Mouse (Mus musculus) hindbrain, embryonic 14.5 days (tissue): ENCODE results near the gene Msrb1. TPM values are rescaled to one million over a fixed set of nuclear protein-coding genes. Genes with fewer than 3 reads are reported as not detected.
A peak's percentile ranks its signal among the peaks of the same experiment; 100 is the strongest.
"Not testable (repeated sequence)": the region's sequence is repeated elsewhere in the genome, so short reads cannot be mapped to it uniquely, and the experiment has no call there.

Experiments
- ATAC-seq: fragments of 200-750 bp; cut with Nextera tagmentation; 2 replicates; pipeline ENCODE4 v1.8.0; 2017; ENCODE audit warnings: moderate number of reproducible peaks, mild to moderate bottlenecking, moderate TSS enrichment, moderate library complexity; ENCODE audit not compliant: low FRiP score
- DNase-seq: peaks from one replicate; pipeline ENCODE4 v3.0.0-alpha.2; 2015; ENCODE audit warnings: low spot score
- H3K27ac ChIP-seq: fragments of 300-500 bp; sonication (generic); 2 replicates; pipeline ENCODE4 v1.5.1; 2014; ENCODE audit warnings: mild to moderate bottlenecking, moderate library complexity
- H3K27me3 ChIP-seq: fragments of 300-500 bp; sonication (generic); 2 replicates; pipeline ENCODE4 v1.6.1; 2014; ENCODE audit warnings: mild to moderate bottlenecking, low read length, mixed read lengths; ENCODE audit not compliant: control insufficient read depth, insufficient read depth
- H3K36me3 ChIP-seq: fragments of 300-500 bp; sonication (generic); replicated peaks from 2 replicates; pipeline ENCODE4 v1.6.1; 2014; ENCODE audit not compliant: control insufficient read depth, insufficient read depth
- H3K4me1 ChIP-seq: fragments of 300-500 bp; sonication (generic); replicated peaks from 2 replicates; pipeline ENCODE4 v1.6.1; 2014; ENCODE audit warnings: antibody characterized with exemption, low read length, mixed read lengths; ENCODE audit not compliant: control insufficient read depth, insufficient read depth
- H3K4me2 ChIP-seq: fragments of 300-500 bp; sonication (generic); replicated peaks from 2 replicates; pipeline ENCODE4 v1.6.1; 2014; ENCODE audit warnings: mild to moderate bottlenecking, moderate library complexity
- H3K4me3 ChIP-seq: fragments of 300-500 bp; sonication (generic); replicated peaks from 2 replicates; pipeline ENCODE4 v1.5.1; 2014; ENCODE audit warnings: mild to moderate bottlenecking, low read length
- H3K9ac ChIP-seq: fragments of 300-500 bp; sonication (generic); 2 replicates; pipeline ENCODE4 v1.6.1; 2014
- H3K9me3 ChIP-seq: fragments of 300-500 bp; sonication (generic); 2 replicates; pipeline ENCODE4 v1.6.1; 2016; ENCODE audit warnings: low read length; ENCODE audit not compliant: control insufficient read depth
- WGBS: fragments of 180-500 bp; shearing (Covaris S2); extraction: QIAGEN DNeasy Blood & Tissue Kit; methylation state at CpG from one replicate; pipeline ENCODE4 v1.1.7; 2014; 5-methylcytosine and 5-hydroxymethylcytosine counted together
- polyA plus RNA-seq: library from polyadenylated mRNA; unstranded; fragments of >200 nt; fragmentation: Nextera tagmentation; extraction: Ambion mirVana; gene quantifications from 2 replicates; pipeline ENCODE4 v1.2.1, GENCODE M21; 2014

Msrb1 gene
- polyA plus RNA-seq, 1 experiment from 2014 or later = 22.4 TPM

DNA sequence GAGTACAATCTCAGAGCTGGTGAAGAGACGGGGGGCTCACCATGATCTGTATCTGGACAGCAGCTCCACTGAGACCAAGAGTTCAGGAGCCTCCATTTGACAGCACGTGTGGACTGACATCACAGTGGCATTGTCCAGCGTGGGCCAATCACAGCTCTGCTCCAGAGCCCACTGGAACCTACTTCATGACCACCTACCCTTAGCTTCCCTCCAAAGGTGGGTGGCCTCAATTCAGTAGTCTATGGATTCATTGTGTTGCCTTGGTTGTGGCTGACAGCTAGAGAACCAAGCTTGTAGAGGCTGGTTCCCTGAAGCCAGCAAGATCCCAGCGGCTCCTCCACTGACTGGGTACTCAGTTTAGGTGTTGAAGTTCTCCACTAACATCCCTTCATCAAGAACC lies 18.5 kb upstream of the Msrb1 start, which contains the start of the genes Rnf151 and Rps2:
Gene Rnf151, minus strand, starts transcription at position 121 of the 400 bp plus-strand sequence.
Gene Rps2, plus strand, starts transcription at position 174 of the 400 bp plus-strand sequence.
- ATAC-seq (no peak), DNase-seq (no peak)
- H3K27me3 ChIP-seq = no peaks in the 10 kb centered on the region
- peaks cover 18% of the 10 kb centered on the region for H3K4me1 ChIP-seq
- H3K9ac ChIP-seq = peak within 1 kb of the TSS; percentile 90
- H3K9me3 ChIP-seq = no peaks in the 10 kb centered on the region
- peak within 1 kb of the TSS; percentile 96 for H3K4me2 ChIP-seq
- peaks cover 36% of the 10 kb centered on the region for H3K36me3 ChIP-seq
- WGBS = 85% methylated on average over 4 of the region's 4 CpGs
- H3K4me3 ChIP-seq = peak within 1 kb of the TSS; percentile 78
- no peak within 1 kb of the TSS for H3K27ac ChIP-seq

DNA sequence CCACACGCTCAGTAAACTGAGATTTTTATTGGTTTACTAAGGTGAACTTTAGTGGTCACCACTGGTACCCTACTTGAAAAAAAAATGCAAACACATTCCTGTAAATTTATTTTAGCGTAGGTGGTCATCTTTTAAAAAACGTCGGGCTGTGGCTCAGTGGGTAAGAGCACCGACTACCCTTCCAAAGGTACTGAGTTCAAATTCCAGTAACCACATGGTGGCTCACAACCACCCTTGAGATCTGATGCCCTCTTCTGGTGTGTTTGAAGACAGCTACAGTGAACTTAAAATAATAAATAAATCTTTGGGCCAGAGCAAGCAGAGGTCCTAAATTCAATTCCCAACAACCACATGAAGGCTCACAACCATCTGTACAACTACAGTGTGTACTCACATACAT lies 17.5 kb upstream of the Msrb1 start:
- not testable (repeated sequence) for H3K9me3 ChIP-seq, ATAC-seq, H3K27me3 ChIP-seq, DNase-seq
- peak overlapping the region; percentile 78 for H3K4me3 ChIP-seq
- peak overlapping the region; percentile 90 for H3K9ac ChIP-seq
- 74% methylated on average over 5 of the region's 5 CpGs for WGBS
- H3K27ac ChIP-seq = peak overlapping the region; percentile 88; the same call in 1 of the 2 replicates
- peaks cover 36% of the 10 kb centered on the region for H3K36me3 ChIP-seq
- H3K4me2 ChIP-seq = peak overlapping the region; percentile 96
- peaks cover 24% of the 10 kb centered on the region for H3K4me1 ChIP-seq

DNA sequence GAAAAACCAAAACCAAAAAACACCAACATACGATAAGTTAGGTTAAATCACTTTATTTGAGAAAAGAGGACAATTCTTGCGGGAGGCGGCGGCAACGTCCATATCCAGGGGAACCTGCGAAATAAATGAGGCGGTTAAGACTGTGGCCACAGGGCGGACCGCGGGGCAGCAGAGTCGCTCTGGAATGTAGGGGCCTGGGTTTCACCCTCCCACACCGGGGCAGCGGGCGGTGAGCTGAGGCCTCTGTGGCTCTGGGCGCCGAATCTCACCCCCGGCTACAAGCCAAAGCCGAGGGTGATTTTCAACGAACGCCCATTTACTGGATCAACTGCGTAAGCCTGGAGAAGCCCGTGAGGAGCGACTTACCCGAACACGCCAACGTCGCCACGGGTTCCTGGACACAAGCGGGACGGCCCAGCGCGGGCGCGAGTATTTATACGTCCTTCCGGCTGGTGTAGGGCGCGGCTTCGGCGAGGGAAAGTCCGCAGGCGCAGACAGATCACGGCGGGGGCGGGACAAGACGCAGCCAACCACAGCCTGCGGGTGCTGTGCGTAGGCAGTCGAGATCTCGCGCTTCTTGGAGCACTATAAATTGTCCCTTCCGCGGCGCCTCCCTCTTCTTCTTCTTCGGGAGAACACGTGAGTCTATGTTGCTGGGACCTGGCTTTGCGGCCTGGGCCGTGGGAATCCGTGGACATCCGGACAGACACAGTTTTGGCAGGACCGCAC lies 16.8 kb upstream of the Msrb1 start:
- DNase-seq (peak; percentile 97), ATAC-seq (peak; percentile 98)
- H3K4me1 ChIP-seq = peaks cover 24% of the 10 kb centered on the region
- peaks cover 36% of the 10 kb centered on the region for H3K36me3 ChIP-seq
- H3K9ac ChIP-seq = peak overlapping the region; percentile 90
- peak overlapping the region; percentile 78 for H3K4me3 ChIP-seq
- under 1% methylated on average over 61 of the region's 61 CpGs for WGBS
- peak overlapping the region; percentile 96 for H3K4me2 ChIP-seq
- peak overlapping the region; percentile 88 for H3K27ac ChIP-seq
- H3K9me3 ChIP-seq = no peaks in the 10 kb centered on the region
- no peaks in the 10 kb centered on the region for H3K27me3 ChIP-seq

DNA sequence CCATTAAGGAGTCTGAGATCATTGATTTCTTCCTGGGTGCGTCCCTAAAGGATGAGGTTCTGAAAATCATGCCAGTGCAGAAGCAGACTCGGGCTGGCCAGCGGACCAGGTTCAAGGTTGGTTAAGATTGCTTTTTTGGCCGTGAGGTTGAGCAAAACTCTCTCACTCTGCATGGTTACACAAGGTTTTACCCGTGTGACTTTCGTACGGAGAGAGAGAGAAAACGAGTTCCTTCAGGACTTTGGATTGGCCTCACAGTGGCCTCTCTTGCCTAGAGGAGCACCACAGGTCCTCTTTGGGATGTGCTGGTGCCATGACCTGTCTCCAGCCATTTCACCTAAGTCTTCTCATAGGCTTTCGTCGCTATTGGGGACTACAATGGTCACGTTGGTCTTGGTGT lies 15.8 kb upstream of the Msrb1 start:
- DNase-seq, ATAC-seq, H3K9me3 ChIP-seq, H3K27ac ChIP-seq, H3K27me3 ChIP-seq: not testable (repeated sequence)
- Histone ChIP-seq H3K4me3 (peak overlapping the region; percentile 78), H3K9ac (peak overlapping the region; percentile 88), H3K4me2 (peak overlapping the region; percentile 96), H3K36me3 (peaks cover 36% of the 10 kb centered on the region), H3K4me1 (peaks cover 24% of the 10 kb centered on the region)
- 0% methylated on average over 11 of the region's 11 CpGs for WGBS

DNA sequence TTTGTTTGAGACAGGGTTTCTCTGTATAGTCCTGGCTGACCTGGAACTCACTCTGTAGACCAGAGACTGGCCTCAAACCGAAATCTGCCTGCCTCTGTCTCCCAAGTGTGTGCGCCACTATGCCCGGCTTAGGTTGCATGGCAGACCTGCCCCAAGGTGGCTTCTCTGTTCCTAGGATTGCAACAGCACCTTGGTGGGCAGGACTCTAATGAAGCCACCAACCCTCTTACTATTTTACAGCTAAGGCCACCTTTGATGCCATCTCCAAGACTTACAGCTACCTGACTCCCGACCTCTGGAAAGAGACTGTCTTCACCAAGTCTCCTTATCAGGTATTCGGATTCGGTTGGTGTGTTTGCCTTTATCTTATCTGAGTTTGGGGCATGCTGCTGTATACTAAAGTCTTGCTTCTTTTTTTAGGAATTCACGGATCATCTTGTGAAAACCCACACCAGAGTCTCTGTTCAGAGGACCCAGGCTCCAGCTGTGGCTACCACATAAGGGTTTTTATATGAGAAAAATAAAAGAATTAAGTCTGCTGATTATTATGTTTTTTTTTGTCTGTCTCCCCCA lies 15.0 kb upstream of the Msrb1 start:
- Histone ChIP-seq H3K9ac (peak overlapping the region; percentile 88), H3K36me3 (peaks cover 28% of the 10 kb centered on the region), H3K4me3 (peak overlapping the region; percentile 78), H3K4me2 (peak overlapping the region; percentile 96), H3K4me1 (peaks cover 24% of the 10 kb centered on the region)
- not testable (repeated sequence) for H3K9me3 ChIP-seq, H3K27ac ChIP-seq, ATAC-seq, H3K27me3 ChIP-seq, DNase-seq
- 77% methylated on average over 7 of the region's 7 CpGs for WGBS

DNA sequence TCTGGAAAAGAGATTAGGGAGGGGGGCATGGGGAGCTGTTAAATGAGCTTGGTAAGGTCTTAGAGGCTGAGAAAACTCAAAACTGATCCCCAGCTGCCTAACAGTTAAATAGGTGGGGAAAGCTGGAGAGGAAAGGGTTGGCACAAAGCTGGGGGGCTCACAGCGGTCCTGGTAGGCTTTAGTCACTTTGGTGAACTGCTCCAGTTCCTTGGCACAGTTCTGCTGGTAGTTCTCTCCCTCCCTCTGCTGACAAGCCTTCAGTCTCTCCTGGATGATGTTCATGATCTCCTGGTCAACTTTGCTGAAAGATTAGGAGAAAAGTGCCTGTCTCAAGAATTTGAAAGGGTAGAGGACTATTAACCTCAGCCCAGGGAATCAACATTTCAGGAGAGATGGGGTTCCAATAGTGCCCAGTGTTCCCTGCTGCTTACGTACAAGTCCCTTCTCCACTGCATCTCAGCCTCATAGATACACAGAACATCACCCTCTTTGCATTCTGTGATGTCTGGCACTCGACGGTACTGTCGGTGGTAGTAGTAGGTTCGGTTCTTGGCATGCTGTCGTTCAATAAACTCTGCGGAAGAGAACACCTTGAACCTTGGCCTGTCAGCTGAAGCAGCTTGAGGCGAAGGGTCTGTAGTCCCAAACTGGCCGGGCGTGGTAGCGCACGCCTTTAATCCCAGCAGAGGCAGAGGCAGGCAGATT lies 14.1 kb upstream of the Msrb1 start:
- no peak overlapping the region; the same call in 1 of the 2 replicates for H3K4me3 ChIP-seq
- no peak overlapping the region for H3K27ac ChIP-seq
- peaks cover 24% of the 10 kb centered on the region for H3K4me1 ChIP-seq
- 41% methylated on average over 13 of the region's 13 CpGs for WGBS
- H3K4me2 ChIP-seq = peak overlapping the region; percentile 96; the same call in 1 of the 2 replicates
- DNase-seq (no peak), ATAC-seq (no peak)
- no peaks in the 10 kb centered on the region for H3K9me3 ChIP-seq
- no peaks in the 10 kb centered on the region for H3K27me3 ChIP-seq
- peaks cover 26% of the 10 kb centered on the region for H3K36me3 ChIP-seq
- H3K9ac ChIP-seq = no peak overlapping the region; the same call in 1 of the 2 replicates

DNA sequence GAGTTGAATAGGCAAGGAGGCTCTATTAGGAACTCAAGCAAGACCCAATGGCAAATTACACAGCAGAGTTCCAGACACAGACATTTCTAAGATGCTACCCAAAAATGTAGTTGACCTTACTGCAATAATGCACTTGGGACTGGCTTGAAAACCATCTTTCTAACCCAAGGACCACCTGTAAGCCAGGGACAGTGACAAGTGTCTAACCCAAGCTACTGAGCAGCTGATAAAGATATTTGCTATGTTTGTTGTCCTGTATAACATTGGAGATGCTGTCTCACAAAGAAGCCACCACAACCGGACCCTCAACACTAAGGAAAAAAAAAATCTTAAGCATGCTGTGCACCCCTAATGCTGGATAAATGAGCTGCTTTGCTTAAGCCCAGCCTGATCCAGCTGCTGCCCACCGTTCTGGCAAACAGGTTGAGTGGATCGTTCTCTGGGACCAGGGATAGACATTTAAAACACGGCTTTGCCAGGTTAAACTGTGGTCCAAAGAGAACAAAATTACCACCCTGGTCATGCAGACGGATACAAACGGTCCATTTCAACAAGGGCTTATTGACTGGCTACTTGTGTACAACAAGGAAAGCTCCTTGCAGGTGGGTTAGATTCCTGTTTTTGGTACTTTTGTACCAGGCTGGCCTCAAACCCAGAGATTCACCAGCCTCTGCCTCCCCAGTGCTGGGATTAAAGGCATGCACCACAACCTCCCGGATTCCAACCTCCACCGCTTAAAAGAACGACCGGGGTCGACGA lies 13.1 kb upstream of the Msrb1 start:
- Histone ChIP-seq H3K4me3 (peak overlapping the region; percentile 77), H3K9me3 (no peaks in the 10 kb centered on the region), H3K4me2 (peak overlapping the region; percentile 96), H3K36me3 (peaks cover 17% of the 10 kb centered on the region), H3K27me3 (no peaks in the 10 kb centered on the region), H3K27ac (peak overlapping the region; percentile 78; the same call in 1 of the 2 replicates), H3K9ac (peak overlapping the region; percentile 94), H3K4me1 (peaks cover 24% of the 10 kb centered on the region)
- 4% methylated on average over 12 of the region's 12 CpGs for WGBS
- DNase-seq = no peak
- ATAC-seq = no peak

DNA sequence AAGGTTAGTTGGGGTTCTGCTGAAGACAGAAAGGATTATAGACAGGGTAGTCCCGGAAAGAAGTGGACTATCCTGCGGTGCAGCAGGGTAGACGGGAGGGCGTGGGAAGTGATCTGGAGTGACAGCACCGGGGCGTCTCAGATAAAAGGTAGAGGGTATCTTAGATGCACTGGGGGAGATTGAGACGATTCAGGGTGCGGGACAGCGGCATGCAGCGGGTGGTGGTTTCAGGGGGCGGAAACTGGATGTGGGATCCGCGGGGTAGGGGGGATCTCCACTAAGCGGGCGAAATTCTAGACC lies 12.6 kb upstream of the Msrb1 start:
- 0% methylated on average over 15 of the region's 15 CpGs for WGBS
- no peaks in the 10 kb centered on the region for H3K27me3 ChIP-seq
- H3K9ac ChIP-seq = peak overlapping the region; percentile 94
- H3K4me2 ChIP-seq = peak overlapping the region; percentile 96
- peak; percentile 4; the same call in 1 of the 2 replicates for ATAC-seq
- H3K27ac ChIP-seq = peak overlapping the region; percentile 78
- H3K9me3 ChIP-seq = no peaks in the 10 kb centered on the region
- peaks cover 15% of the 10 kb centered on the region for H3K36me3 ChIP-seq
- H3K4me3 ChIP-seq = peak overlapping the region; percentile 77
- no peak for DNase-seq
- peaks cover 24% of the 10 kb centered on the region for H3K4me1 ChIP-seq
